Mouse (Mus musculus) CH12.LX (cell line): ENCODE results near the gene Prima1. TPM values are rescaled to one million over a fixed set of nuclear protein-coding genes. Genes with fewer than 3 reads are reported as not detected.

Experiments used
- DNase-seq: peaks from one replicate; pipeline ENCODE4 v3.0.0-alpha.2; 2013; ENCODE audit errors: extremely low read depth
- H3K27ac ChIP-seq: 2 replicates; pipeline ENCODE4 v1.5.1; 2012; ENCODE audit warnings: low read depth, mild to moderate bottlenecking, control low read depth, moderate library complexity; ENCODE audit not compliant: insufficient read depth
- H3K27me3 ChIP-seq: replicated peaks from 2 replicates; pipeline ENCODE3; 2012; ENCODE audit warnings: inconsistent platforms
- H3K36me3 ChIP-seq, 2 experiments: replicated peaks in 1 of 2; 2 replicates each; pipeline versions ENCODE3 to v1.6.1; 2012; ENCODE audit warnings: inconsistent platforms in 1 of 2, low read length in 1 of 2, mild to moderate bottlenecking in 1 of 2, mixed read lengths in 1 of 2, moderate library complexity in 1 of 2; ENCODE audit not compliant: control insufficient read depth in 1 of 2, insufficient read depth in 1 of 2
- H3K4me1 ChIP-seq, 2 experiments: 2 replicates each; pipeline ENCODE4 v1.6.1; 2012; ENCODE audit warnings: inconsistent platforms in 1 of 2, moderate library complexity in 1 of 2; ENCODE audit not compliant: insufficient read depth in 2 of 2, control insufficient read depth in 1 of 2
- H3K4me2 ChIP-seq: 2 replicates; pipeline ENCODE4 v1.6.1; 2012; ENCODE audit warnings: low read depth, mild to moderate bottlenecking, control low read depth; ENCODE audit not compliant: poor library complexity, insufficient read depth, severe bottlenecking
- H3K4me3 ChIP-seq, 3 experiments: fragments of 150-350 bp in 1 of 3; sonication (generic) in 1 of 3; replicated peaks in 1 of 3; 2 replicates each; pipeline versions ENCODE3 to v1.5.1; 2011 to 2012; ENCODE audit warnings: low read depth in 2 of 3, low read length in 2 of 3, mild to moderate bottlenecking in 2 of 3, moderate library complexity in 2 of 3, control low read depth in 1 of 3, improper control_type of control experiment in 1 of 3, inconsistent platforms in 1 of 3, mixed read lengths in 1 of 3; ENCODE audit not compliant: poor library complexity in 1 of 3
- H3K79me2 ChIP-seq: replicated peaks from 2 replicates; pipeline ENCODE4 v1.6.1; 2012; ENCODE audit warnings: mild to moderate bottlenecking, moderate library complexity; ENCODE audit not compliant: control insufficient read depth, poor library complexity, insufficient read depth, severe bottlenecking; ENCODE audit errors: extremely low read depth
- H3K9ac ChIP-seq: 2 replicates; pipeline ENCODE4 v1.6.1; 2012; ENCODE audit warnings: low read depth, mild to moderate bottlenecking, control low read depth, moderate library complexity; ENCODE audit not compliant: insufficient read depth
- H3K9me3 ChIP-seq: replicated peaks from 2 replicates; pipeline ENCODE3; 2012; ENCODE audit warnings: low read length, inconsistent platforms, mixed read lengths
- CHD1 ChIP-seq: IDR thresholded peaks from 2 replicates; pipeline ENCODE4 v1.6.1; 2012; ENCODE audit warnings: low read depth, low read length, improper control_type of control experiment, inconsistent platforms
- CHD2 ChIP-seq: IDR thresholded peaks from 2 replicates; pipeline ENCODE4 v1.6.1; 2011; ENCODE audit warnings: low read length, improper control_type of control experiment
- CTCF ChIP-seq, 2 experiments: IDR thresholded peaks in 1 of 2; conservative IDR thresholded peaks in 1 of 2; 2 replicates each; pipeline ENCODE4 v1.5.1; 2011 to 2012; ENCODE audit warnings: low read depth in 2 of 2, low read length in 2 of 2, improper control_type of control experiment in 1 of 2, inconsistent platforms in 1 of 2, mild to moderate bottlenecking in 1 of 2, moderate library complexity in 1 of 2
- ELF1 ChIP-seq: IDR thresholded peaks from 2 replicates; pipeline ENCODE4 v1.6.1; 2014; ENCODE audit warnings: low read depth, mild to moderate bottlenecking, inconsistent platforms, low read length, improper control_type of control experiment
- EP300 ChIP-seq: IDR thresholded peaks from 2 replicates; pipeline ENCODE4 v1.6.1; 2011; ENCODE audit warnings: low read length, improper control_type of control experiment
- ETS1 ChIP-seq: conservative IDR thresholded peaks from 2 replicates; pipeline ENCODE4 v1.6.1; 2012; ENCODE audit warnings: low read depth, mild to moderate bottlenecking, inconsistent platforms, low read length, improper control_type of control experiment, moderate library complexity
- HCFC1 ChIP-seq: IDR thresholded peaks from 2 replicates; pipeline ENCODE4 v1.6.1; 2012; ENCODE audit warnings: low read depth, mild to moderate bottlenecking, inconsistent platforms, low read length, improper control_type of control experiment
- JUND ChIP-seq: conservative IDR thresholded peaks from 2 replicates; pipeline ENCODE4 v1.6.1; 2011; ENCODE audit warnings: low read depth, low read length, improper control_type of control experiment
- MAX ChIP-seq: IDR thresholded peaks from 2 replicates; pipeline ENCODE4 v1.6.1; 2011; ENCODE audit warnings: low read length, improper control_type of control experiment
- MAZ ChIP-seq: IDR thresholded peaks from 2 replicates; pipeline ENCODE4 v1.6.1; 2012; ENCODE audit warnings: low read depth, mild to moderate bottlenecking, inconsistent platforms, low read length, improper control_type of control experiment, moderate library complexity
- MXI1 ChIP-seq: IDR thresholded peaks from 2 replicates; pipeline ENCODE4 v1.6.1; 2011; ENCODE audit warnings: mild to moderate bottlenecking, low read depth, low read length, improper control_type of control experiment
- NELFE ChIP-seq: IDR thresholded peaks from 2 replicates; pipeline ENCODE4 v1.6.1; 2011; ENCODE audit warnings: low read depth, low read length, improper control_type of control experiment
- NRF1 ChIP-seq: IDR thresholded peaks from 2 replicates; pipeline ENCODE4 v1.6.1; 2014; ENCODE audit warnings: low read depth, mild to moderate bottlenecking, inconsistent platforms, low read length, improper control_type of control experiment, moderate library complexity
- PAX5 ChIP-seq: IDR thresholded peaks from 2 replicates; pipeline ENCODE4 v1.6.1; 2012; ENCODE audit warnings: low read length, inconsistent platforms, mixed read lengths
- POLR2A ChIP-seq: IDR thresholded peaks from 2 replicates; pipeline ENCODE4 v1.6.1; 2011; ENCODE audit warnings: low read depth, mild to moderate bottlenecking, improper control_type of control experiment, low read length
- RAD21 ChIP-seq: IDR thresholded peaks from 2 replicates; pipeline ENCODE4 v1.6.1; 2011; ENCODE audit warnings: low read depth, mild to moderate bottlenecking, low read length, improper control_type of control experiment, moderate library complexity
- TBP ChIP-seq: conservative IDR thresholded peaks from 2 replicates; pipeline ENCODE4 v1.6.1; 2011; ENCODE audit warnings: low read depth, low read length, improper control_type of control experiment
- TCF12 ChIP-seq: IDR thresholded peaks from 2 replicates; pipeline ENCODE4 v1.6.1; 2014; ENCODE audit warnings: low read depth, mild to moderate bottlenecking, inconsistent platforms, low read length, improper control_type of control experiment
- UBTF ChIP-seq: IDR thresholded peaks from 2 replicates; pipeline ENCODE4 v1.6.1; 2012; ENCODE audit warnings: low read depth, mild to moderate bottlenecking, inconsistent platforms, low read length, improper control_type of control experiment, moderate library complexity
- USF1 ChIP-seq: IDR thresholded peaks from 2 replicates; pipeline ENCODE4 v1.6.1; 2014; ENCODE audit warnings: low read depth, mild to moderate bottlenecking, inconsistent platforms, low read length, improper control_type of control experiment
- ZC3H11A ChIP-seq: IDR thresholded peaks from 2 replicates; pipeline ENCODE4 v1.6.1; 2012; ENCODE audit warnings: low read depth, mild to moderate bottlenecking, inconsistent platforms, low read length, improper control_type of control experiment
- ZKSCAN1 ChIP-seq: IDR thresholded peaks from 2 replicates; pipeline ENCODE4 v1.6.1; 2012; ENCODE audit warnings: low read depth, inconsistent platforms, low read length, improper control_type of control experiment, borderline replicate concordance
- dilution Hi-C: fragments of 300-500 bp; cut with MboI; formaldehyde crosslinking; loops from 2 replicates; pipeline ENCODE4 v1.14.3; 2020; ENCODE audit warnings: low sequenced_read_pairs; ENCODE audit not compliant: extremely low pct_unique_long_range_greater_than_20kb, extremely low pct_ligation_motif_present
- in situ Hi-C: fragments of 300-500 bp; cut with MboI; formaldehyde crosslinking; loops from 3 replicates; pipeline ENCODE4 v1.14.3; 2019; ENCODE audit warnings: low sequenced_read_pairs, low pct_ligation_motif_present, low pct_unique_long_range_greater_than_20kb, mixed read lengths
- polyA plus RNA-seq: library from polyadenylated mRNA; unstranded; fragments of >175 nt; gene quantifications from 2 replicates; pipeline ENCODE4 v1.2.1, GENCODE M21; 2012; ENCODE audit warnings: low read depth; ENCODE audit not compliant: insufficient read length
- total RNA-seq, 2 experiments: library from RNA; depleted of rRNA; stranded (reverse); fragments of 300-350 nt in 1 of 2; fragments of >200 nt in 1 of 2; gene quantifications; 2 replicates each; pipeline ENCODE4 v1.2.3; 2012 to 2014

Prima1 gene
- total and polyA plus RNA-seq, 3 experiments, result not detected

GRCm38 (mm10) chr12:103183057-103183456 lies 58.9 kb downstream of the Prima1 start:
- in situ Hi-C loops, result no loop called here
- Histone ChIP-seq H3K79me2 (no peaks in the 10 kb centered on the region), H3K36me3 (no peaks in the 10 kb centered on the region), H3K4me2 (no peak overlapping the region), H3K4me3 (no peak overlapping the region), H3K27me3 (peaks cover 9% of the 10 kb centered on the region), H3K27ac (no peak overlapping the region), H3K4me1 (no peaks in the 10 kb centered on the region), H3K9ac (no peak overlapping the region), H3K9me3 (no peaks in the 10 kb centered on the region)
- TF ChIP-seq EP300 (no peak), MAX (no peak), CHD2 (no peak), NELFE (no peak), TCF12 (no peak), NRF1 (no peak), MXI1 (no peak), TBP (no peak), ELF1 (no peak), UBTF (no peak), PAX5 (no peak), MAZ (no peak), CTCF (conservative IDR thresholded peaks at IDR 0.05 in 1 of 2, IDR thresholded peaks at IDR 0.05 in 1 of 2; ENCODE audit: low read depth in 2 of 2, low read length in 2 of 2) (no peak), ZC3H11A (no peak), USF1 (no peak), ETS1 (no peak), RAD21 (no peak), CHD1 (no peak), ZKSCAN1 (no peak), HCFC1 (no peak)
- no peak for DNase-seq
- dilution Hi-C loops, result no loop called here

GRCm38 (mm10) chr12:103168892-103169291 lies 73.1 kb downstream of the Prima1 start:
- Histone ChIP-seq H3K4me3 (no peak overlapping the region), H3K36me3 (no peaks in the 10 kb centered on the region)
- dilution Hi-C loops, result no loop called here
- no peak for TF ChIP-seq NELFE
- no peak for TF ChIP-seq JUND
- no peak for TF ChIP-seq POLR2A
- no peak for TF ChIP-seq MXI1
- TF ChIP-seq EP300, result no peak
- TF ChIP-seq, all 38 proteins: peak for 0
- H3K9me3 ChIP-seq, result no peaks in the 10 kb centered on the region
- peaks cover 3 to 16% of the 10 kb centered on the region in 2 experiments; a peak in 2 of 4 replicates for H3K4me1 ChIP-seq
- H3K4me2 ChIP-seq, result no peak overlapping the region
- H3K27ac ChIP-seq, result no peak overlapping the region
- in situ Hi-C loops, result no loop called here
- H3K9ac ChIP-seq, result no peak overlapping the region
- peaks cover 7% of the 10 kb centered on the region for H3K27me3 ChIP-seq
- DNase-seq, result no peak
- H3K79me2 ChIP-seq, result no peaks in the 10 kb centered on the region
